Mouse (Mus musculus): Measurements from ENCODE around the gene Ubac2.

GRCm38 (mm10) chr14:121928375-121929137, 50.1 kb downstream of the Ubac2 start:
- no peak for TF ChIP-seq MAFK (IDR thresholded peaks at IDR 0.05; ENCODE audit: insufficient read depth, low read depth, low read length)
- no peak for TF ChIP-seq ZNF384 (IDR thresholded peaks at IDR 0.05; ENCODE audit: low read depth, low read length)
- no peak for TF ChIP-seq CHD2 (IDR thresholded peaks at IDR 0.05; ENCODE audit: low read depth, low read length)
- no peak for TF ChIP-seq HCFC1 (IDR thresholded peaks at IDR 0.05; ENCODE audit: borderline replicate concordance, insufficient read depth, low read length)
- TF ChIP-seq ZC3H11A (IDR thresholded peaks at IDR 0.05; ENCODE audit: borderline replicate concordance, low read depth, low read length), result peak; percentile 39; the same call in 1 of the 2 replicates

All from ES-E14 (cell line).